Mouse (Mus musculus): ENCODE data around the gene Ttll7. TPM values are rescaled to one million over a fixed set of nuclear protein-coding genes. Genes with fewer than 3 reads are reported as not detected.

Gene Ttll7
- polyA plus RNA-seq, 1 experiment from 2014 or later, result 4.4 TPM

GRCm38 (mm10) chr3:146956792-146957191, 104.6 kb downstream of the Ttll7 start:
- H3K4me3 ChIP-seq (ENCODE audit: low read length), result no peak overlapping the region
- ATAC-seq (ENCODE audit: low read depth), result no peak
- H3K27me3 ChIP-seq (ENCODE audit: control insufficient read depth, insufficient read depth, low read depth, low read length), result no peaks in the 10 kb centered on the region
- WGBS, result 67% methylated on average over 8 of the region's 8 CpGs
- no peak overlapping the region for H3K9ac ChIP-seq (ENCODE audit: low read length)
- no peak overlapping the region for H3K4me2 ChIP-seq (ENCODE audit: low read depth, low read length)
- H3K4me1 ChIP-seq (replicated peaks; ENCODE audit: control insufficient read depth, insufficient read depth, low read length), result no peaks in the 10 kb centered on the region
- H3K27ac ChIP-seq (ENCODE audit: low read length), result no peak overlapping the region
- no peaks in the 10 kb centered on the region for H3K36me3 ChIP-seq (ENCODE audit: control insufficient read depth, insufficient read depth, low read length)
- H3K9me3 ChIP-seq (ENCODE audit: control insufficient read depth, low read length), result no peaks in the 10 kb centered on the region

GRCm38 (mm10) chr3:146962838-146963237, 110.7 kb downstream of the Ttll7 start:
- H3K27ac ChIP-seq (ENCODE audit: low read length), result no peak overlapping the region
- no peak overlapping the region for H3K4me2 ChIP-seq (ENCODE audit: low read depth, low read length)
- no peaks in the 10 kb centered on the region for H3K9me3 ChIP-seq (ENCODE audit: control insufficient read depth, low read length)
- H3K27me3 ChIP-seq (ENCODE audit: control insufficient read depth, insufficient read depth, low read depth, low read length), result no peaks in the 10 kb centered on the region
- no peaks in the 10 kb centered on the region for H3K4me1 ChIP-seq (replicated peaks; ENCODE audit: control insufficient read depth, insufficient read depth, low read length)
- H3K36me3 ChIP-seq (ENCODE audit: control insufficient read depth, insufficient read depth, low read length), result no peaks in the 10 kb centered on the region
- no peak overlapping the region for H3K4me3 ChIP-seq (ENCODE audit: low read length)
- H3K9ac ChIP-seq (ENCODE audit: low read length), result no peak overlapping the region
- no peak for ATAC-seq (ENCODE audit: low read depth)

GRCm38 (mm10) chr3:146964384-146964783, 112.2 kb downstream of the Ttll7 start:
- Histone ChIP-seq H3K4me1 (replicated peaks; ENCODE audit: control insufficient read depth, insufficient read depth, low read length) (no peaks in the 10 kb centered on the region), H3K9me3 (ENCODE audit: control insufficient read depth, low read length) (no peaks in the 10 kb centered on the region), H3K27ac (ENCODE audit: low read length) (no peak overlapping the region), H3K4me2 (ENCODE audit: low read depth, low read length) (no peak overlapping the region), H3K4me3 (ENCODE audit: low read length) (no peak overlapping the region), H3K27me3 (ENCODE audit: control insufficient read depth, insufficient read depth, low read depth, low read length) (no peaks in the 10 kb centered on the region), H3K36me3 (ENCODE audit: control insufficient read depth, insufficient read depth, low read length) (no peaks in the 10 kb centered on the region), H3K9ac (ENCODE audit: low read length) (no peak overlapping the region)
- no peak for ATAC-seq (ENCODE audit: low read depth)
- WGBS, result 78% methylated on average over 3 of the region's 3 CpGs

- Histone ChIP-seq H3K4me2 (ENCODE audit: low read depth, low read length) (no peak overlapping the region), H3K9me3 (ENCODE audit: control insufficient read depth, low read length) (no peaks in the 10 kb centered on the region), H3K4me3 (ENCODE audit: low read length) (no peak overlapping the region), H3K9ac (ENCODE audit: low read length) (no peak overlapping the region), H3K36me3 (ENCODE audit: control insufficient read depth, insufficient read depth, low read length) (no peaks in the 10 kb centered on the region), H3K27ac (ENCODE audit: low read length) (no peak overlapping the region), H3K27me3 (ENCODE audit: control insufficient read depth, insufficient read depth, low read depth, low read length) (no peaks in the 10 kb centered on the region), H3K4me1 (replicated peaks; ENCODE audit: control insufficient read depth, insufficient read depth, low read length) (no peaks in the 10 kb centered on the region)
- 72% methylated on average over 7 of the region's 7 CpGs for WGBS
- no peak for ATAC-seq (ENCODE audit: low read depth)
Observed at GRCm38 (mm10) chr3:146967242-146967641, 115.1 kb downstream of the Ttll7 start.

GRCm38 (mm10) chr3:146967834-146968233, 115.7 kb downstream of the Ttll7 start:
- Histone ChIP-seq H3K27ac (ENCODE audit: low read length) (no peak overlapping the region), H3K4me2 (ENCODE audit: low read depth, low read length) (no peak overlapping the region), H3K9ac (ENCODE audit: low read length) (no peak overlapping the region), H3K4me3 (ENCODE audit: low read length) (no peak overlapping the region), H3K36me3 (ENCODE audit: control insufficient read depth, insufficient read depth, low read length) (no peaks in the 10 kb centered on the region), H3K27me3 (ENCODE audit: control insufficient read depth, insufficient read depth, low read depth, low read length) (no peaks in the 10 kb centered on the region), H3K4me1 (replicated peaks; ENCODE audit: control insufficient read depth, insufficient read depth, low read length) (no peaks in the 10 kb centered on the region), H3K9me3 (ENCODE audit: control insufficient read depth, low read length) (no peaks in the 10 kb centered on the region)
- ATAC-seq (ENCODE audit: low read depth), result no peak
- WGBS, result 77% methylated on average over 4 of the region's 4 CpGs

GRCm38 (mm10) chr3:146978272-146978671, 126.1 kb downstream of the Ttll7 start:
- Histone ChIP-seq H3K36me3 (ENCODE audit: control insufficient read depth, insufficient read depth, low read length) (no peaks in the 10 kb centered on the region), H3K9ac (ENCODE audit: low read length) (no peak overlapping the region), H3K9me3 (ENCODE audit: control insufficient read depth, low read length) (no peaks in the 10 kb centered on the region), H3K4me3 (ENCODE audit: low read length) (no peak overlapping the region), H3K27me3 (ENCODE audit: control insufficient read depth, insufficient read depth, low read depth, low read length) (no peaks in the 10 kb centered on the region), H3K4me1 (replicated peaks; ENCODE audit: control insufficient read depth, insufficient read depth, low read length) (no peaks in the 10 kb centered on the region), H3K4me2 (ENCODE audit: low read depth, low read length) (no peak overlapping the region), H3K27ac (ENCODE audit: low read length) (no peak overlapping the region)
- WGBS, result 80% methylated on average over 3 of the region's 3 CpGs
- ATAC-seq (ENCODE audit: low read depth), result no peak

GRCm38 (mm10) chr3:146993834-146994669, 141.9 kb downstream of the Ttll7 start:
- Histone ChIP-seq H3K27ac (ENCODE audit: low read length) (0 out of 2 replicates have a peak overlapping the region, but pooled peaks have one; percentile 3), H3K4me1 (replicated peaks; ENCODE audit: control insufficient read depth, insufficient read depth, low read length) (no peaks in the 10 kb centered on the region), H3K4me2 (ENCODE audit: low read depth, low read length) (peak overlapping the region; percentile 46), H3K4me3 (ENCODE audit: low read length) (peak overlapping the region; percentile 35), H3K36me3 (ENCODE audit: control insufficient read depth, insufficient read depth, low read length) (no peaks in the 10 kb centered on the region), H3K9me3 (ENCODE audit: control insufficient read depth, low read length) (no peaks in the 10 kb centered on the region), H3K27me3 (ENCODE audit: control insufficient read depth, insufficient read depth, low read depth, low read length) (no peaks in the 10 kb centered on the region), H3K9ac (ENCODE audit: low read length) (peak overlapping the region; percentile 4; the same call in 1 of the 2 replicates)
- 31% methylated on average over 26 of the region's 26 CpGs for WGBS
- peak; percentile 77 for ATAC-seq (ENCODE audit: low read depth)

GRCm38 (mm10) chr3:146994670-146995415, 142.7 kb downstream of the Ttll7 start:
- Histone ChIP-seq H3K27ac (ENCODE audit: low read length) (no peak overlapping the region), H3K9me3 (ENCODE audit: control insufficient read depth, low read length) (no peaks in the 10 kb centered on the region), H3K4me1 (replicated peaks; ENCODE audit: control insufficient read depth, insufficient read depth, low read length) (no peaks in the 10 kb centered on the region), H3K4me3 (ENCODE audit: low read length) (no peak overlapping the region), H3K4me2 (ENCODE audit: low read depth, low read length) (peak overlapping the region; percentile 46), H3K9ac (ENCODE audit: low read length) (no peak overlapping the region), H3K36me3 (ENCODE audit: control insufficient read depth, insufficient read depth, low read length) (no peaks in the 10 kb centered on the region), H3K27me3 (ENCODE audit: control insufficient read depth, insufficient read depth, low read depth, low read length) (no peaks in the 10 kb centered on the region)
- WGBS, result 51% methylated on average over 15 of the region's 15 CpGs
- ATAC-seq (ENCODE audit: low read depth), result no peak

- no peaks in the 10 kb centered on the region for H3K36me3 ChIP-seq (ENCODE audit: control insufficient read depth, insufficient read depth, low read length)
- no peaks in the 10 kb centered on the region for H3K27me3 ChIP-seq (ENCODE audit: control insufficient read depth, insufficient read depth, low read depth, low read length)
- no peak overlapping the region for H3K27ac ChIP-seq (ENCODE audit: low read length)
- H3K4me1 ChIP-seq (replicated peaks; ENCODE audit: control insufficient read depth, insufficient read depth, low read length), result no peaks in the 10 kb centered on the region
- H3K4me3 ChIP-seq (ENCODE audit: low read length), result no peak overlapping the region
- no peak for ATAC-seq (ENCODE audit: low read depth)
- WGBS, result 82% methylated on average over 2 of the region's 2 CpGs
- H3K4me2 ChIP-seq (ENCODE audit: low read depth, low read length), result no peak overlapping the region
- H3K9me3 ChIP-seq (ENCODE audit: control insufficient read depth, low read length), result no peaks in the 10 kb centered on the region
- no peak overlapping the region for H3K9ac ChIP-seq (ENCODE audit: low read length)
Observed at GRCm38 (mm10) chr3:146999148-146999547, 147.0 kb downstream of the Ttll7 start.

Data from lung, embryonic 16.5 days (tissue).